Mouse (Mus musculus) olfactory bulb, adult 2 months (tissue): ENCODE measurements at regions not wholly inside any gene's neighbourhood (a gene's known extent, or its start where the extent isn't known, plus 50 kb on each side); places are given as distances from the start of the nearest gene placed in this dataset.

Experiments used
- CTCF ChIP-seq: fragments of 200-500 bp; IDR thresholded peaks from 2 replicates; pipeline ENCODE4 v1.5.1; 2012; ENCODE audit warnings: low read depth, mild to moderate bottlenecking, low read length, moderate library complexity; ENCODE audit not compliant: insufficient read depth
- POLR2A ChIP-seq: fragments of 200-500 bp; IDR thresholded peaks from 2 replicates; pipeline ENCODE4 v1.6.1; 2012; ENCODE audit warnings: mild to moderate bottlenecking, low read depth, low read length, moderate library complexity; ENCODE audit not compliant: insufficient read depth

GRCm38 (mm10) chr9:120868330-120868729, 60.7 kb upstream of the Ctnnb1 start:
- TF ChIP-seq CTCF (no peak), POLR2A (no peak)
